Mouse (Mus musculus): ENCODE data around the gene Dysf.
A peak's percentile ranks its signal among the peaks of the same experiment; 100 is the strongest.

The Dysf gene

GRCm38 (mm10) chr6:84110377-84110776 is 102.0 kb downstream of the Dysf start:
- DNase-seq (ENCODE audit: low read depth, low spot score), result no peak

DNA sequence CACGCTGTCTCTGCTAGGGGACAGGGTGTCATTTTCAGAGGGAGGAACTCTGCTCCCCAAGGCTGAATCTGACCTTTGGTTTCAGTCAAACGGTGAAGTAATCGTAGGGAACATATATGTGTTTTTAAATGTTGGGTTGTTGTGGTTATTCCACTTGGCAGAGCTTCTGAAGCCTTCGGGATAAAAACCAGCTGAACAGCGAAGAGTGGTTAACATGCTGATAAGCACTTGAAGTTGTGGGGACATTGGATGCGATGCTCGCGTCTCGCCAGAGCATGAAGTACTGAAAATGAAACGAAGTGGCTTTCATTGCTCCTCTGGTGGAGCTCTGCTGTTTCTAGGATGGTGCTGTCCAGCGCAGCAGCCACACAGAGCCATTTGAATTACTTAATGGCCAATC is 102.7 kb downstream of the Dysf start:
- DNase-seq (ENCODE audit: low read depth, low spot score), result no peak

GRCm38 (mm10) chr6:84119731-84120530 is 111.5 kb downstream of the Dysf start:
- DNase-seq (ENCODE audit: low read depth, low spot score), result no peak

DNA sequence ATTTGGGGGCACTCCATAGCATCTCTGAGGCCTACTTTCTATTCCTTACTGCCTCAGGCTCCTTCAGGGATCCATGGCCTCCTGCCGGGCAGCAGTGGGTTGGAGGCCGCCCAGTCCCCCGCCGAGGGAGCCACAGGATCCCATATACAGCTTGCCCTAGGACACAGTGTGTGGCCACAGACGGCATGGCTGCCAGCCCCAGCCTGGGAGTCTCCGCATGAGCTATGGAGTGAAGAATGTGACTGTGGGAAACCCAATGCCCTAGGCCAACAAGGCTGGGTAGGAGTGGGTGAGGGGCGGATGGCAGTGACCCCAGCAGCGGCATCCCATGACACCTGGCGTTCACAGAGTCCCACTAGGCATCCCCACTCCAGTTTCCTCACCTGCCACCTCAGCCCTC is 116.2 kb downstream of the Dysf start:
- DNase-seq (ENCODE audit: low read depth, low spot score), result no peak

DNA sequence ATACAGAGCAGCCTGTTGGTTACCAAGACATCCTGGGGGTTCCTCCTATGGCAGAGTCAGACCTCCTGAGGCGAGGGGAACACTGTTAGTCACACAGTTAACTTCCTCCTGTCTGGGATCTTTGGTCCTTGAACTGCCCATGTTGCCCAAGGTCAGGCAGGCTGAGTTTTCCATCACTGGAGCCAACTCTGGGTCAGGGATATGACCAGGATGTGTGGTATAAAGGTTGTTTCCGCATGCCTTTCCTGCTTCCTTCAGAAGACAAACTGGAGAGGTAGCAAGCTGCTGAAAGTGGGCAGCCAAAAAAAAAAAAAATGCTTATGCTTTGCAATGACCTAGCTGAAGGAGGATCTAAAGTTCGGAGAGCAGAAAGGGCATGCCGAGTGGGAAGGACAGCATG is 116.7 kb downstream of the Dysf start:
- no peak for DNase-seq (ENCODE audit: low read depth, low spot score)

DNA sequence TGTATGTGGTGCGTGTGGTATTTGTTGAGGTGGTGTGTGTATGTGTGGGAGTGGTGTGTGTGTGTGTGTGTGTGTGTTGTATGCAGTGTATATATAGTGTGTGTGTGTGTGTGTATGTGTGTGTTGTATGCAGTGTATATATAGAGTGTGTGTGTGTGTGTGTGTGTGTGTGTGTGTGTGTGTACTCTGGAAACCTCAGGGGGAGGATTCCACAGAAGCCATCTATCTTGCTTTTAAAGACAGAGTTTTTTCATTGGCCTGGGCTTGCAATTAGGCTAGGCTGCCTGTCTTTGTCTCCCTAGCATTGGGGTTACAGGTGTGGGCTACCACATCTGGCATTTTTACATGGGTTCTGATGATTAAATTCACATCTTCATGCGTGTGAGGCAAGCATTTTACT is 119.8 kb downstream of the Dysf start:
- DNase-seq (ENCODE audit: low read depth, low spot score), result no peak

GRCm38 (mm10) chr6:84130867-84131266 is 122.5 kb downstream of the Dysf start:
- DNase-seq (ENCODE audit: low read depth, low spot score), result no peak

DNA sequence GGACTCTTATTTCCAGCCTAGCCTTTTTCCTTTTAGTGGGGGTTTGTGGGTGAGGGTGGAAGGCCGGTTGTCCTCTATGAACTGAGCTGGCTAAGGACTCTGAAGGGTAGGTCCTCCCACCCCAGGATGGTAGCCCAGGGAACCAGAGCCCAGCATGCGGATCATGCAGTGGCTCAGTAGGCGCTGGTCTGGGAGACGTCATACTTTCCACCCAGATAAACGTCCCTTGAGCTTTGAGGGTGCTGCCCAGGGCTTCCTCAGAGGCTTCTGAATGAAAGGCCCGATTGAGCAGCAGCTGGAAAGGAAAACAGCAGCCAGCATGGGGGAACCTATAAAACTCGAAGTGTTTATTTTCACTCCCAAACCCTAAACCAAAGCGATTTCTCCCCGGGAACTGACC is 123.1 kb downstream of the Dysf start:
- no peak for DNase-seq (ENCODE audit: low read depth, low spot score)

DNA sequence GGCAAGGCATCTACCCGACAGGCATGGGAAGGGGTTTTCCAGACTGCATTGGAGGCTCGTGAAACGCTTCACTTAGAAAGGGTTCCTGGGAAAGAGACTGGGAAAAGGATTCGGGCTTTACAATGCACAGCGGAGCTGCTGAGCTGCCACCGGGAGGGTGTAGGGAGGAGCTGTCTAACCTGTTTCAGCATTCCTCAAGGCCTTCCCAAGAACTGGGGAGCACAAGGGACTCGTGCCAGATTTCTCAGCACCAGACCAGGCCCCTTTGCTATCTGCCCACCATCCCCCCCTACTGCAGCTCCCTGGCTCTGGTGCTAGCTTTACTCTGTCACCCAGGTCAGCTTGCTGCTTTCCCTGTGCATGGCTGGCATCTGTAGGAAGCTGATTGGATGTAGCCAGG is 124.7 kb downstream of the Dysf start:
- no peak for DNase-seq (ENCODE audit: low read depth, low spot score)

- no peak for DNase-seq (ENCODE audit: low read depth, low spot score)
Measured at GRCm38 (mm10) chr6:84133996-84134721, 125.8 kb downstream of the Dysf start.

DNA sequence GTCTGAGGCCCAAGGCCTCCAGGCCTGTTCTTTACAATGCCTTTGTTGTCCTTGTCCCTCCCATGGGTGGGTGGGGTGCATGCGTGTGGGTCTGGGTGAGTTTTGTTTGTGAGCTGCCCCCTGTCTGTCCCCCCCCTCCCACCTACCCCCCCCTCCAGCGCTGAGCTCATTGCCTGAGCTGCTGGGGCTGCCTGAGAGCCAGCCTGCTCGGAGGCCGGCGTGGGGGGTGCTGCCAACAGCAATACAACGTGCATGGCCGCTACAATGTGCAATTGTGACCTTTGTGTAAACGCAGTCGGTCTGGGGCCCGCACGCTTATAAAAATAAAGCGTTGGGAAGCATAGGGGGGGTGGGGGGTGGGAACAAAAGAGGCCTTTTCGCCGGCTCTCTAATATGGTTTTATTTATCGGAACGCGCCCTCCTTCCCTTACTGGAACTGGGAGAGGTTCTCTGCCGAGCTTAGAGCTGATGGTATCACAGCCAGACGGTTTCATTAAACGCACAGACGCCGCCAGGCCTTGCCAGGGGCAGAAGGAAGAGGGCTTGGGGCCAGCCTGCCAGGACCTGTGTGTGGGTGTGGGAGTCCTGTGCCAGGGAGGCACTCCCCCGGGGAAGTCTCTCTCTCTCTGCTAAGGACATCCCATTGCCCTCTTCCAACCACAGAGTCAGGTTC is 126.5 kb downstream of the Dysf start:
- DNase-seq (ENCODE audit: low read depth, low spot score), result peak; percentile 22

GRCm38 (mm10) chr6:84135709-84136108 is 127.3 kb downstream of the Dysf start:
- no peak for DNase-seq (ENCODE audit: low read depth, low spot score)

GRCm38 (mm10) chr6:84136345-84136744 is 128.0 kb downstream of the Dysf start:
- DNase-seq (ENCODE audit: low read depth, low spot score), result no peak

DNA sequence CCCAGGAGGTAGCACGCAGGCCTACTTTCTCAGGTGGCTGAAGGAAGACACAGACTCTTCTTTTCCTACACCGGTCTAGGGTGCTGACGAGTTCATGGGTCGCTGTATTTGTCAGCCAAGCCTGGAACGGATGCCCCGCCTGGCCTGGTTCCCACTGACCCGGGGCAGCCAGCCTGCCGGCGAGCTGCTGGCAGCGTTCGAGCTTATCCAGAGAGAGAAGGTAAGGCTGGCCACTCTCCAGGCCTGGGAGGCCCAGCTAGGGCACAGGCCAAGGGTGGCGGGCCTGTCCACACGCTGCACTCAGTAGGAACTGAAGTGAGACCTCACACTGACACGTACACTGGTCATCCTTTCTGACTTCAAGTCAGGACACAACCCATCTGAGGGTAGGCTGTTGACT is 131.5 kb downstream of the Dysf start:
- no peak for DNase-seq (ENCODE audit: low read depth, low spot score)

- no peak for DNase-seq (ENCODE audit: low read depth, low spot score)
Measured at GRCm38 (mm10) chr6:84142481-84142880, 134.1 kb downstream of the Dysf start.

GRCm38 (mm10) chr6:84143328-84143727 is 134.9 kb downstream of the Dysf start:
- DNase-seq (ENCODE audit: low read depth, low spot score), result no peak

DNA sequence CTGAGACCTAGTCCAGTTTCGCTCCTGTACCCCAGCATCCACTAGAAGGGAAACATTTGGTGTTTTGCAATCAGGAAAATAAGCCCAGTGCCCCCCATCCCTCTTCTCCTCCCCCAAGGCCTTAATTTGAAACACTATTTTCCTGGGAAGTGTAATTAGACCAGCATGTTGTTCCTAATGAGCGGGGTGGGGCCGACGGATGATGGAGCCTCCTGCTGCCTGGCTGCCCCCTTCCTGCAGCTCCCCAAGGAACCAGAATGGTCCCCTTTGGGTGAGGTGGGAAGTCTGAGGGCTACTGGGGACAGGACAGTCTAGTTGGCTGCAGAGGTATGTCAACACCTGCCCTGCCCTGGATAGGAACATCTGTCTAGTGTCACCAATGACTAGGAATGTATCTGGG is 136.0 kb downstream of the Dysf start:
- DNase-seq (ENCODE audit: low read depth, low spot score), result no peak

GRCm38 (mm10) chr6:84147206-84148004 is 139.0 kb downstream of the Dysf start:
- DNase-seq (ENCODE audit: low read depth, low spot score), result no peak

GRCm38 (mm10) chr6:84148470-84148869 is 140.1 kb downstream of the Dysf start:
- DNase-seq (ENCODE audit: low read depth, low spot score), result no peak

GRCm38 (mm10) chr6:84154508-84154907 is 146.1 kb downstream of the Dysf start:
- DNase-seq (ENCODE audit: low read depth, low spot score), result no peak

GRCm38 (mm10) chr6:84155765-84156164 is 147.4 kb downstream of the Dysf start:
- DNase-seq (ENCODE audit: low read depth, low spot score), result no peak

Measured in embryo, embryonic 11.5 days (tissue).